Mouse (Mus musculus): ENCODE measurements around the gene Prdx2.

DNA sequence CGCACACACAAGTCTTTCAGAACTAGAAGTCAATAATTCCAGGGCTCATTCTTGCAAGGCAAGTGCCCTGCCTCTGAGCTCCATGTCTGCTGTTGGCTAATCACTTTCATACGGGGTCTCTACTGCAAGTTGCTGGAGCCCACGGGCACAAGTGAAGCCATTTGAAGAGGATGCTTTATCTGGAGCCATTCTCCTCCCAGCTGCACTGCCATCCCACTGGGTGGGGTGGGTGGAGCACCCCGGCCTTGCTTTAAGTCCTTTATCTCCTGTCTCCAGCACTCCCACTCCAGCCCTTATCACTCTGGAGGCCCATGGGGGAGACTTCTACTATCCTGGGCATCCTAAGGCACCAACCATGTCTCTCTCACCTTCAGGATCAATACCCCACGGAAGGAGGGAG, 1.5 kb downstream of the Prdx2 start:
- TF ChIP-seq CTCF (IDR thresholded peaks at IDR 0.05; ENCODE audit: low read depth, low read length) (no peak), POLR2A (IDR thresholded peaks at IDR 0.05; ENCODE audit: borderline replicate concordance, low read depth, low read length) (no peak)

All from bone marrow macrophage, adult 2 months (primary cell).